Mouse (Mus musculus) kidney, postnatal 36 days (tissue): ENCODE results near the gene Vipas39.
"Not testable (repeated sequence)": the region's sequence is repeated elsewhere in the genome, so short reads cannot be mapped to it uniquely, and the experiment has no call there.

Experiments used
- DNase-seq, 2 experiments: peaks; one replicate each; pipeline ENCODE4 v3.0.0; 2021 to 2022; ENCODE audit warnings: mixed read lengths in 2 of 2

Gene Vipas39

DNA sequence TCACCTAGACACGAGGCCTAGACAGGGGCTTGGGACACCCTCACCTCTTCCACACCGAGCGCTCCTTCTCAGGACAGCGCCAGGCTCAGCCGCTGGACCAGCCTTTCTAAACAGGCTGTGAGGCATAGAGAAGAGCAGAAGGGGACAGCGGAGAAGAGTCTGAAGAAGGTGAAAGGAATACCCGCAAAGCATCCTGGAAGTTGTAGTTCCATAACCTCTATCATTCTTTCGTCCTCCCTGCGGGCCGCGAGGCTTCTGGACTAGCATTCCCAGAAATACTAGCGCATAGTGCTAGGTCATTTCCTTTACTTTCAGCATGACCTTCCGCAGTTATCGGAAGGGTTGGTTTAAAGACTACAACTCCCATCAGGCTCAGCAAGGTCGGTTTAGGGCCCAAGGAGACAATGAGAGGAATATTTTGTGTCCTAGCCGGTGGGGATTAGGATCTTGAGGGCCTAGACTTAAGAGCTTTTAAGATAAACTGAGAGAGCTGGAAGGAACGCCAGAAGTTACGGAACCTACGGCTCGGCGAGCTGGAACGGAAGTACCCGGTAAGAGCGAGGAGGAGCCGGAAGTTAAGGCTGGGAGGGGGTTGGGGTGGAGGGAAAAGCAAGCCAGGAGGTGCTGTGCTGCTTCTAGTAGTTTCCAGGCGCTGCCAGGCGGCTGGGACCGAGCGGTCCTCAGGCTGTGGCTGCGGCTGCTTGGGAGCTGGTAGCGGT, at the start of gene Vipas39, which contains the start of gene Ahsa1:
Gene Vipas39 (minus strand): TSS at position 149 of the 719 bp plus-strand sequence.
Gene Ahsa1 (plus strand): TSS at position 372 of the 719 bp plus-strand sequence.
- peak; percentile 86 to 96 for DNase-seq

GRCm38 (mm10) chr12:87313098-87313497, 47.0 kb upstream of the Vipas39 start:
- no peak for DNase-seq

- not testable (repeated sequence) for DNase-seq
These were observed 40.5 kb upstream of the Vipas39 start for GRCm38 (mm10) chr12:87306584-87306844.

DNA sequence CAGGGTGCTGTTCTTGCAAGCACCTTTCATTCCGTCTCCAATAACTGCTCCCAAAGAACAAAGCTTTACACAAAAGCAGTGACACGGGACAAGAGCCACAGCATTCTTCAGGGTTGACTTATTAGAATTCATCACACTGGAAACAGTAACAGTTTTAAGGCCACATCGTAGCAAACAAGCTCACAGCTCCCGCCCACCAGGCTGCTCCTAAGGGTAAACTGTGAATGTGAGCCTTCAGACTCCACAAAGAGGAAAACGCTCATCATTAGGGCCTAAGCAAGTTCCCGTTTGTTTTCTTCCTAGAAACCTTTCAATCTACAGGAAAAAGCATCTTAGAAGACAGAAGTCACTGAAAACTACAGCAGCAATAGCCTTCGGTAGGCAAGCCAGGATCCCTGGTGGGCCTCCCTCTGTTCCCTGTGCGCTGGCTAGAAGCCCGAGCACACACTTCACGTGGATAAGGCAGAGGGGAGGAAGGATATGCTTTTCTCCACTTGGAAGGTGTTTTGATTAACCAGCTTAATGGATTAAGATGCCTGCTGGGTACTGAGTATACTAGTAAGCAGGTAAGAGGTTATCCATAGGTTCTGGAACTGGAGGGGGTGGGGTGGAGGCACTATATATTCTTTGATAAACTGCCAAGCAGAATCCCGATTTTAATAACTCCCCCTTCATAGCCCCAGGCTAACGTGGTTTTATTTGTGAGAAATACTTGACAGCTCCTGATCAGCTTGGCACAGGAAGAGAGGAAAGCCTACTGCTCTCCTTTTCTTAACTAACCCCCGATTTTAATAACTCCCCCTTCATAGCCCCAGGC, 39.9 kb upstream of the Vipas39 start:
- no peak for DNase-seq

- DNase-seq = no peak
These were observed 35.1 kb upstream of the Vipas39 start for GRCm38 (mm10) chr12:87301189-87301588.

DNA sequence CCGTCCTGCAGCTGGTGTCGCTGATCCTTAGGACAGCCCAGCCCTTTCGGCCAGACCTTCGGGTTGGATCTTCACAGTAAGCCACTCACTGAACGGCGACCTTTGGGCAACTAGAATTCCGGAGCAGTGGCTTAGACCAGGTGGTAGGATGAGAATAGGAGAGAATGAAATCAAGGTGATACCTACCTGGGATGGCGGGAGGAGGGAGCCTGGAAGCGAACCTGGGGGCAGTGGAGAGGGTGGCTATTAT, 34.3 kb upstream of the Vipas39 start:
- DNase-seq = peak; percentile 5 to 31

DNA sequence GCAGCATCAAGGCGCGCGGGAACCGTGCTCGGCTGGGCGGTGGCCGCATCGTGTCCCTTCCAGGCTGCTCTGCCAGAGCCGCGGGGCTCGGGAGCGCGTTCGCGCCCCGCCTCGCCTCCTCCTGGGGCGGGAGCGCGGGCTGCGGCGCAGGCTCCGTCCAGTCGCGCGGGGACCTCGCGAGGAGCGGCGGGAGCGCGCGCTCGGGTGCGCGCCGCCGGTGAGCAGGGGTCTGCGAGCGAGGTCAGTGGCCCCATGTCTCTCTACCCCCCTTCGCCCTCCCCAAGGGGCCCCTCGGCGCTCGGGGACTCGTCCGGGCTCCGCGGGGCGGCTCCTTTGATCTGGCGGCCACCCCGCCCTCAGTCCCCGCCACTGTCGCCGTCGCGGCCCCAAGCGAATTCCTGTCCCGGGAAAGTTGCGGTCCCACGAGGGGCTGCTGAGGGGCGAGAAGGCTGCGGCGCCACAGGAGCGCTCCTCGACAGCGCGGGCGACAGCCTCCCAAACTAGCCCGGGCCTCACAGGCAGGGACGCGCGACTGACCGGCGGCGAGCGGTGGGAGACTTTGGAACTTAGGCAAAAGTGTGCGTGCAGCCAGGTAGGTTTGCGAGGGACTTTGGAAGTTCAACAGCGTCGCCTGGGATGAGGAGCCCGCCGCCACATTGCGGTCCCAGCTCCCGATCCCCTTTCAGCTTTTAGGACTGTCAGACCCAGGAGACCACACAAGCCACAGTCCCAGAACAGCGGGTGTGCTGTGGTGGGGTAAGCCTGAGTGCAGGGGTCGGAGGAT, 33.8 kb upstream of the Vipas39 start, which contains the start of gene Ism2:
Gene Ism2 (minus strand): TSS at position 49 of the 784 bp plus-strand sequence.
- DNase-seq = peak; percentile 20 to 56

DNA sequence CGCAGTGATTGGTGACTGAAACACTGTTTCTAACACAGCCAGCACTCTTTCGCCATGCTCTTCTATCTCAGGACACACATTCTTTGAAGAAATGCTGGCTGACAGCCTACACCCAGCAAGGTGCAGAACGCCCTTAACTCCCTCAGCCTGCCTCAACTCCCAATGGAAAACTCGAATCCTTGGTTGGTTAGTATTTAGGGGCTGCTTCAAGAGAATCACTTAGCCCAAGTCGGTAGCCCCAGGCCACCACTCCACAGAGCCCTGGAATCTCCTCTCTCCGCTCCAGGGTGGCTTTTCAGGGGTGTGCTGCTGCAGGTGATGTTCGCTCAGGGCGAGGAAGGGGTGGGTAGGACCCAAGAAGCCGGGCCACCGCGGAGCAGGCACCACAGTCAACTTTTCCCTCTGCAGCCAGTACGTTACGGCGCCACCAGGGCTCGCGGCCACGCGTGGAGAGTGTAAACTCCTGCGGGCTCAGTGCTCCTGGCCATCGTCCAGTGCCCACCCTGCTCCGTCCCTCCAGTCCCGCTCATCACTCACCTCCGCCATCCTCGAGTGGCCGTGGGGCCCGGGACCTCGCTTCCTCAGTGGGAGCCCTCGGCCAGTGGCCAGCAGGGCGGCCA, 33.1 kb upstream of the Vipas39 start:
- DNase-seq = no peak

- DNase-seq = peak in 1 of 2 experiments; percentile 11
These were observed 27.9 kb upstream of the Vipas39 start for GRCm38 (mm10) chr12:87293934-87294333.

DNA sequence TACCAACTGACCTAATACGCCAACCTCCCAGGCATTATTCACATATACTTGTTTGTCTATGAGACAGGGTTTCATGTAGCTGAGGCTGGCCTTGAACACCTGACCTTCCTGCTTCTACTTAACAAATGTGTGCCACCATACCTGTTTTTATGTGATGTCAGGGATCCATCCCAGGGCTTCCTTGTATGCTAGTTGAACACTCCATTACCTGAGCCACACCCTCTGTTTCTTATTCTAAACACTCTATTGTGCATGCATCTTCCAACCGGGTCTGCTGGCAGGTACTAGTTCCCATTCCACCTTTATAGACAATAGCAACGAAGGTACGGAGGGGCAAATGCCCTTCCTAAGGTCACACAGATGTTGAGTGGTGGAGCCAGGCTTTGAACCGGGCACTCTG, 23.0 kb upstream of the Vipas39 start:
- no peak for DNase-seq

GRCm38 (mm10) chr12:87284726-87285125, 18.7 kb upstream of the Vipas39 start:
- no peak for DNase-seq

DNA sequence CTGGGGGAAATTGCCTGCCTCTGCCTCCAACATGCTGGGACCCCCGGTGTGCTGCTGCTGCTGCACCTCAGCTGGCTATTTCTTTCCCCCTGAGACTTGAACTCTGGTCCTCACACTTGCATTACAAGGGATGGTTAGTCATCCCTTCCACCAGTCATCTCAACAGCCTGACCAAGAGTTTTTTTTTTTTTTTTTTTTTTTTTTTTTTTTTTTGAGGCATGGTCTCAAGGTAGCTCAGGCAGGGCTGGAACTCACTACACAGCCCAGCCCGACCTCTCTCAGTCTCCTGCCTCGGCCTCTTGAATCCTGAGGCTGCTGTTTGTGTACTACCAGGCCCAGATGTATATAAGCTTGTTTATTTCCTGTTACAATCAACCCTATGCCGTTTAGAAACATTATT, 18.2 kb upstream of the Vipas39 start:
- DNase-seq = no peak

GRCm38 (mm10) chr12:87283706-87284105, 17.6 kb upstream of the Vipas39 start:
- no peak for DNase-seq

DNA sequence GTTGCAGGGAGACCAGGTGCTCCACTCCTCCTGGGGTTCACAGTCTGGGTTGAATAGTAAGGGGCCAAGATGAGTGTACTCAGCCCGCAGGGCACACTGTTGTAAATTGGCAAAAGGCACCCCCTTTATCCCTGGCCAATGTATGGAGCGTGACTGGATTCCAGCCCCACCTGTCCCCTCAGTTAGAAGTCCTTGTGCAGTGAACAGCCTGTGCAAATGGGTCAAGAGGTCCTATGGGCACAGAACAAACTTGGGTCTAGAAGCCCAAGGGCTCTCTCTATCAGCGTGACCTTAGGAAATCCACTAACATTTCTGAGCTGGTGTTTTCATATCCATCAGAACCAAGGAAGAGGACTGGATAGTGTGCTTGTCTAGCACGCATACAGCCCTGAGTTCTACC, 16.7 kb upstream of the Vipas39 start:
- no peak for DNase-seq

GRCm38 (mm10) chr12:87281766-87282165, 15.7 kb upstream of the Vipas39 start:
- DNase-seq = no peak

DNA sequence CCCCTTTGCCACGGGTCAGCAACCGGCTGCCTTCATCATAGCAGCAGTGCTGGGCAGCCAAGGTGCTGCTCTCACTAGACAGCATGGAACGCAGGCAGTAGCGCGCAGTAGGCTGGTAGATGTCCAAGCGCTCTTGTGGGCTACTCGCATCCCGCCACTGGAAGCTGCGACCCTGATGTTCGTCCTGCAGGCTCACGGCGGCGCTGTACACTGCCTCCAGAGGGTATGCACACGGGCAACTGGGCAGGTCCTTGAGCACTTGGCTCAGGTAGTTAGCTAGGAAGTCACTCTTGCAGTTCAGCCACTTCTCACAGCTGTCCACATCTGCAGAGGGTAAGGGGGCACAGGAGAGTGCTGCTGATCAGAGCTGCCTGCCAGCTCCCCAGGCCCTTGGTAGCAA, 13.8 kb upstream of the Vipas39 start:
- DNase-seq = peak; percentile 7 to 47

DNA sequence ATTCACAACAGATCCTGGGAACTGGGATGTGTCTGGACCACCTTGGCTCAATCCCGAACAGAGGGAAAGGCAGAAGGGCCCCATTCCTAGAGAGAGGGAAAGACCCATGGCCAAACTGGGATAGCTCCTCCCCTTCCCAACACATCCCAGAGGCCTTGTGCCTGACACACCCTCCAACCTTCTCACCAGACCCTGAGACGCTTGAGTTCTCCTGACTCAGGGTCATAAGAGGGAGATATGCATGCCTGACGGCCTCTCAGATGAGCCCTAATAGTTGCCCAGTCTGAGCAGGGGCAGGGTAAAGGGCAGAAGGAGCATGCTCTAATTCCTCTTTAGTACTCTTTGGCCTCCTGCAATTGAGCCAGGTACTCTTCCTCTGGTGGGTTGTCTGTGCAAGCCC, 13.3 kb upstream of the Vipas39 start:
- peak in 1 of 2 experiments; percentile 9 for DNase-seq

DNA sequence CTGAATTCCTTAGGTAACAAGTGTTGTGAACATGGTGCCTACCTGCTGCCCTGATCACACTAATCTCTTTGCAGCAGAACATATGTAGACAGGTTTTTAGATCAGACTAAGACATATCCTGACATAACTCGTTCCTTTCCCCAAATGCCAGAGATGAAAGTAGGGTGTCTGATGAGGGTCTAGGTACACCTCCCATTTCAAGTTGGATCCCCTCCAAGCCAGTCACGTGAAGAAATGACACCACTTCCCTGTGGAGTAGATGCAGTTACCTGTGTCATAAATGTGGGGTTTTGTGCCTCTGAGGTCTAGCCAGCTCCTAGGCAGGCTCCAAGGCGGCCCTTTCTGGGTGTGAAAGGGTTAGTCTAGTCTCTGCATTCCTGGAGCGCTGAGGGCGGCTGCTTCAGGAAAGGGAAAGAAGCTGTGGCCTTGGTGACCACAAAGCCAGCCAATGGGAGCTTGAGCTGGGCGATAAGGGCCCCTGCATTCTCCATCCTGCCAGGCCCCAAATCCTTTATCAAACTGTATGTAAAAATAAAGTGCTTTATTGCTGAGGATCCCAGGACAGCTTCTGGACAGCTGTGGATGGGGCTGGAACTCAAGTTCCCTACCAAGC, 12.2 kb upstream of the Vipas39 start:
- DNase-seq = no peak

DNA sequence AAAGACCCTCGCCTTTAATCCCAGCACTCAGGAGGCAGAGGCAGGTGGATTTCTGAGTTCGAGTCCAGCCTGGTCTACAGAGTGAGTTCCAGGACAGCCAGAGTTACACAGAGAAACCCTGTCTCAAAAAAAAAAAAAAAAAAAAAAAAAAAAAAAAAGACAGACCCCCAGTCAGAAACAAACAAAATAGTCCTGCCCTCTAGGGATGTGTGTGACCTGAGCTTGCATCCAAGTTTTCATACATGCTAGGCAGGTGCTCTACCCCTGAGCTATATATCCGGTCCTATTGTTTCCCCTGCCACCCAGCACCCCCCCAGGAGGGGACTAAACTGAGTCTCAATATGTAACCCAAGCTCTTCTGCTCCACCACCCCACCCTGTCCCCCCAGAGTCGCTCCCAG, 11.2 kb upstream of the Vipas39 start:
- DNase-seq = not testable (repeated sequence)

DNA sequence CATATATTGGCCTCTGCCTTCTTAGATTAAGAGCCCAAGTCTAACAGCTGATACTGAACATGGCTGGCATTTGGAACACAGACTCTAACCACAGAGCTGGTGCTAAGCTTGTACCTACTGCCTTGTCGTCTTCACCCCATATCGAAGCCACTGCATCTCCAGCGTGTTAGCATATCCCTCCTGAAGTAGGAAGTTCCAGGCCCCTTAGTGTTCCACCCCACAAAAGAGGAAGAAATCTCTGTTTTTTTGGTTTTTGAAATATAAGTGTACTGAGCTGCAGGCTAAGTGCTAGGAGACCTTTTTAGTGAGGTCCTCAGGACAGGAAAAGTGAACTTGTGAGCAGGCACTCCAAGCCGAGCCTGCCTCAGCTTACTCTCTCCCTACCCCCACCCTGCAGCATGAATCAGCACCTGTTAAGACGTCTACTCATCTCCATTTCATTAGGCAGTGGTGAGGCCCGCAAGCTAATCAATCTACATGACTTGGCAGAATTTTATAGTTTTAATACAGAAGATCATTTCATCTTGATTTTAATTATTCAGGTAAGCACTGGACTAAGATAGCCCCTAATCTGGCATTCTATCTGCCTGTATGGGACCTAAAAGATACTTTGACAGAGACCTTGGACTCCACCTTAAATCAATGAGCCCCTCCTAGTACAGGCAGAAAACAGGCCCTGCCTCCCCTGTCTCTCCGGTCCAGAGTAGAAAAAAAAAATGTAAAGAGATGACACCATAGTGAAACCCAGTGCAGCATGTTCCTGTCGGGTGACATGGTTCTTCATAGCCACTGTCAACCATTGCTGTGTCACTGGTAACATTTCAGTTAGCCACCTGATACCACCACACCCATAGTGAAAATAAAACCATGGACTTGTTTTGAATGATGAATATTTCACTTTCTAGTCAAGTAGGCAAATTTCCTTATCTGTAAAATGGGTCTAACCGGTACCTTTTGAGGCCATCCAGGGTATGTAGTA, 9.1 kb upstream of the Vipas39 start:
- no peak for DNase-seq

DNA sequence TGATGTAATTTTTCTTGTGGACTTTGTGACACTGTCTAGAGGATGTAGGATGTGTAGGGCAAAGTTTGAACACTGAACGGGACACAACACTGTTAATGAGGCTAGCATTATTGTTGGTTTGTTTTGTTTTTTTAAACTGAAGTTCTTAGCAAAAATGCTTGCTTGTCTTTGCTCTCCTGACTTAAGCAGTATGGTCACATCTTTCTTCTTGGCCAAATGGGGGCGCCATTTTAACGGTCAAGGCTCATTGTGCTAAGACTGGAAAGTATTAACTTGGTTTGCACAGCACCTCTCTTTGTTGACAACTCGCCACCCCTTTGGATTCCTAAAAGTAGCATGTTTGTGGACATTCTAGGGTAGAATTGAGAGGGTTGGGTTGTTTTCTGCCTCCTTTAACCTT, 1.6 kb upstream of the Vipas39 start:
- DNase-seq = peak; percentile 29 to 61
